Mouse (Mus musculus) heart, embryonic 13.5 days (tissue): ENCODE measurements around the gene Dusp2. TPM values are rescaled to one million over a fixed set of nuclear protein-coding genes. Genes with fewer than 3 reads are reported as not detected.

Source experiments
- ATAC-seq: fragments of 200-750 bp; cut with Nextera tagmentation; 2 replicates; pipeline ENCODE4 v1.8.0; 2017; ENCODE audit warnings: moderate TSS enrichment; ENCODE audit not compliant: insufficient number of reproducible peaks, low FRiP score, low TSS enrichment; ENCODE audit errors: extremely low read depth
- H3K27ac ChIP-seq: fragments of 300-500 bp; sonication (generic); replicated peaks from 2 replicates; pipeline ENCODE4 v1.5.1; 2015; ENCODE audit warnings: moderate library complexity, mild to moderate bottlenecking, inconsistent platforms
- H3K27me3 ChIP-seq: fragments of 300-500 bp; sonication (generic); replicated peaks from 2 replicates; pipeline ENCODE4 v1.6.1; 2015; ENCODE audit warnings: mild to moderate bottlenecking, inconsistent platforms
- H3K36me3 ChIP-seq: fragments of 300-500 bp; sonication (generic); 2 replicates; pipeline ENCODE4 v1.6.1; 2015; ENCODE audit warnings: mild to moderate bottlenecking, inconsistent platforms
- H3K4me1 ChIP-seq: fragments of 300-500 bp; sonication (generic); 2 replicates; pipeline ENCODE4 v1.6.1; 2015; ENCODE audit warnings: inconsistent platforms
- H3K4me2 ChIP-seq: fragments of 300-500 bp; sonication (generic); 2 replicates; pipeline ENCODE4 v1.6.1; 2015; ENCODE audit warnings: inconsistent platforms, mild to moderate bottlenecking, moderate library complexity
- H3K4me3 ChIP-seq: fragments of 300-500 bp; sonication (generic); 2 replicates; pipeline ENCODE4 v1.5.1; 2015; ENCODE audit warnings: moderate library complexity, mild to moderate bottlenecking, inconsistent platforms
- H3K9ac ChIP-seq: fragments of 300-500 bp; sonication (generic); 2 replicates; pipeline ENCODE4 v1.6.1; 2015; ENCODE audit warnings: inconsistent platforms, mild to moderate bottlenecking, moderate library complexity
- H3K9me3 ChIP-seq: fragments of 300-500 bp; sonication (generic); 2 replicates; pipeline ENCODE4 v1.6.1; 2016; ENCODE audit warnings: inconsistent platforms
- WGBS: fragments of 180-500 bp; shearing (Covaris S2); methylation state at CpG from one replicate; pipeline ENCODE4 v1.1.7; 2015; ENCODE audit warnings: mixed read lengths; 5-methylcytosine and 5-hydroxymethylcytosine counted together
- polyA plus RNA-seq: library from polyadenylated mRNA; unstranded; fragments of >200 nt; fragmentation: Nextera tagmentation; extraction: Ambion mirVana; gene quantifications from 2 replicates; pipeline ENCODE4 v1.2.1, GENCODE M21; 2015

Gene Dusp2
- polyA plus RNA-seq, 1 experiment from 2014 or later = 13.5 TPM

- no peak for ATAC-seq
- Histone ChIP-seq H3K27ac (peak overlapping the region; percentile 76; the same call in 1 of the 2 replicates), H3K27me3 (peaks cover 32% of the 10 kb centered on the region), H3K36me3 (no peaks in the 10 kb centered on the region), H3K9ac (peak overlapping the region; percentile 38), H3K4me2 (peak overlapping the region; percentile 93), H3K4me1 (peaks cover 54% of the 10 kb centered on the region), H3K9me3 (no peaks in the 10 kb centered on the region), H3K4me3 (peak overlapping the region; percentile 36)
- WGBS = 47% methylated on average over 5 of the region's 5 CpGs
Observed at GRCm38 (mm10) chr2:127369703-127370376, 33.9 kb downstream of the Dusp2 start.

DNA sequence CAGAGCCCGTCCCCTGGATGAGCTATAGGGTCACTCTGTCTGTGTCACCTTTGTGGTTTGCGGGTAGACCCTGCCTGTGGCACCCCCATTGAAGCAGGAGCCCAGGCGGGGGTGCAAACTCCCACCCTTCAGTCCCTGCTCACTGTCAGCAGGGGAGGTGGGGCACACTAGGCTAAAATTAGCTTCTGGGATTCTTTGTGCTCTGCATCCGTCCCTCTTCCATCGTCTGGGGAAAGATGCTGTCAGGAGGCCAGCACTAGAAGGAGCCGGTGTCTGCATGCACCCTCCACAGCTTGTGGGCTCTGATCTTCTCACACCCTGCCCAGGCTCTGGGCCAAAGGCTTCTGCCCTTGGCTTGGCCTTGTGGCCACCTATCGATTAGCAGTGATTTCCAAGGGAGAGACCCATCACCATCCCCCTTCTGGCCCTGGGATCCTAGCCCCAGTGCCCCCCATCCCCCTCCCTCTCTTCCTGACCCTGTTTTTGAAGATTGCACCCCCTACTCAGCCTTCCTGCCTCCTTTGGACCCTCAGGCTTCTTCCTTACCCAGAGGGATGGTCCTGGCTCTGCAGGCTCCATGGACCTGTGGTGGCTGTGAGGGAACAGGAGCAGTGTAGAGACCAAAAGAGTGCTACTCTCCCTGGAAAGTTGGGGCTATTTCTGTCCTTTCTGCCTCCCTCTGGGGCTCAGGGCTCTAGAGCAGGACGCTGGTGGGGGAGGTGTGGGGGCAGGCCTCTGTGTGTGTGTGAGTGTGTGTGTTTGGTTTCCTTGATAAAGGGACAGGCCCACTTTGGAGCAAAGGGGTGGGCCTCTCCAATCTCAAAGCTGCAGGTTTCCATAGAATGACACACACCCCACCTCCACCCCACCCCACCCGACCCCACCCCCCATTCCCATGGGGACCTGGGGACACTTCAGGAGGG, 34.9 kb downstream of the Dusp2 start:
- no peaks in the 10 kb centered on the region for H3K36me3 ChIP-seq
- H3K9ac ChIP-seq = peak overlapping the region; percentile 65
- peak overlapping the region; percentile 76 for H3K27ac ChIP-seq
- peaks cover 23% of the 10 kb centered on the region for H3K27me3 ChIP-seq
- H3K4me2 ChIP-seq = peak overlapping the region; percentile 93
- peaks cover 63% of the 10 kb centered on the region for H3K4me1 ChIP-seq
- ATAC-seq = peak; percentile 56; the same call in 1 of the 2 replicates
- WGBS = 11% methylated on average over 9 of the region's 9 CpGs
- H3K9me3 ChIP-seq = no peaks in the 10 kb centered on the region
- peak overlapping the region; percentile 36 for H3K4me3 ChIP-seq

DNA sequence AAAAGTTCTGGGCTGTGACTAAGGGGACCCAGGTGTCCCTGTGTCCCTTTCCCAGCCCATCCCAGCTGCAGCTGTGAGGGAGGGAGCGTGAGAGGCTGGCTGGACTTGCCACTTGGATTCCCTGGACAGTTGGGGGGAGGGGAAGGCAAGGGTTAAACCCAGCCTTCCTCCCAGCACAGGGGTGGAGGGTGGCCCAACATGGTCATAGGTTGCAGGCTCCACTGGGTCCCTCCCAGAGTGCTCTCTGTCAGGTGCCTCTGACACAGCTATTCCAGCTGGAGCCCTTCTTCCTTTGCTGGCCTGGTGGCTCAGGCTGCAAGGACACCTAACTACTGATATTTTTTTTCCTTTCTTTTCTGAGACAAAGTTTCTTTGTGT, 35.5 kb downstream of the Dusp2 start:
- peak overlapping the region; percentile 76 for H3K27ac ChIP-seq
- H3K36me3 ChIP-seq = no peaks in the 10 kb centered on the region
- H3K9ac ChIP-seq = peak overlapping the region; percentile 65
- WGBS = 57% methylated on average over 1 of the region's 1 CpGs
- peak; percentile 71; the same call in 1 of the 2 replicates for ATAC-seq
- peaks cover 16% of the 10 kb centered on the region for H3K27me3 ChIP-seq
- H3K4me2 ChIP-seq = peak overlapping the region; percentile 93
- H3K9me3 ChIP-seq = no peaks in the 10 kb centered on the region
- H3K4me3 ChIP-seq = no peak overlapping the region
- peaks cover 69% of the 10 kb centered on the region for H3K4me1 ChIP-seq

- Histone ChIP-seq H3K27me3 (peaks cover 10% of the 10 kb centered on the region), H3K4me1 (peaks cover 72% of the 10 kb centered on the region), H3K4me2 (peak overlapping the region; percentile 93), H3K4me3 (no peak overlapping the region), H3K9ac (0 out of 2 replicates have a peak overlapping the region, but pooled peaks have one; percentile 65), H3K36me3 (no peaks in the 10 kb centered on the region), H3K27ac (peak overlapping the region; percentile 76), H3K9me3 (no peaks in the 10 kb centered on the region)
- 70% methylated on average over 2 of the region's 2 CpGs for WGBS
- no peak for ATAC-seq
Observed at GRCm38 (mm10) chr2:127372082-127372481, 36.1 kb downstream of the Dusp2 start.

- Histone ChIP-seq H3K27me3 (0 out of 2 replicates have a peak, but pooled peaks cover under 1% of the 10 kb centered on the region), H3K9me3 (no peaks in the 10 kb centered on the region), H3K4me2 (peak overlapping the region; percentile 32; the same call in 1 of the 2 replicates), H3K36me3 (no peaks in the 10 kb centered on the region), H3K9ac (no peak overlapping the region), H3K4me3 (no peak overlapping the region), H3K4me1 (peaks cover 79% of the 10 kb centered on the region), H3K27ac (no peak overlapping the region)
- ATAC-seq = no peak
- WGBS = 68% methylated on average over 3 of the region's 3 CpGs
Observed at GRCm38 (mm10) chr2:127374131-127374530, 38.2 kb downstream of the Dusp2 start.

DNA sequence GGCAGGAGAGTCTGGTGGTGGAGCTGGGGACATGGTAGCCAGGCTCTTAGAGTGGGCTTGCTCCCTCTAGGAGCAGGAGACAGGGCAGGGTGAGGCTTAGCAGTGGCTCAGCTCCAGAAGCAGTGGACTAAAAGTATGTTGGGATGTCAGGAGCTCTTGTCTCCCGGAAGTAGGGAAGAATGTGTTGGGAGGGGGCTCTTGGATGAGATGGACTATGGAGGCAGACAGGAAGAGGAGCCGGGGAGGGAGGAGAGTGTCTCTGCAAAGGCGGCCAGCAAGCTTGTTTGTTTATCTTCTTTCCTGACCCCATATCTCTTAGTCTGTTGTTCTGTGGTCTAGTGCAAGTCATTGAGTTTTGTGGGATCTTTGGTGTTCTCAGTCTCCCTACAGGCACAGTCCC, 39.1 kb downstream of the Dusp2 start:
- H3K4me3 ChIP-seq = no peak overlapping the region
- H3K27me3 ChIP-seq = no peaks in the 10 kb centered on the region
- ATAC-seq = no peak
- H3K36me3 ChIP-seq = no peaks in the 10 kb centered on the region
- 0 out of 2 replicates have a peak overlapping the region, but pooled peaks have one; percentile 17 for H3K9ac ChIP-seq
- H3K9me3 ChIP-seq = no peaks in the 10 kb centered on the region
- peak overlapping the region; percentile 32 for H3K4me2 ChIP-seq
- 22% methylated on average over 3 of the region's 3 CpGs for WGBS
- 0 out of 2 replicates have a peak overlapping the region, but pooled peaks have one; percentile 28 for H3K27ac ChIP-seq
- H3K4me1 ChIP-seq = peaks cover 76% of the 10 kb centered on the region

GRCm38 (mm10) chr2:127375759-127376341, 39.9 kb downstream of the Dusp2 start:
- no peak for ATAC-seq
- H3K9ac ChIP-seq = no peak overlapping the region
- no peaks in the 10 kb centered on the region for H3K36me3 ChIP-seq
- no peaks in the 10 kb centered on the region for H3K9me3 ChIP-seq
- peak overlapping the region; percentile 32; the same call in 1 of the 2 replicates for H3K4me2 ChIP-seq
- 46% methylated on average over 7 of the region's 7 CpGs for WGBS
- peaks cover 68% of the 10 kb centered on the region for H3K4me1 ChIP-seq
- no peaks in the 10 kb centered on the region for H3K27me3 ChIP-seq
- no peak overlapping the region for H3K27ac ChIP-seq
- no peak overlapping the region for H3K4me3 ChIP-seq

GRCm38 (mm10) chr2:127376423-127377051, 40.6 kb downstream of the Dusp2 start:
- Histone ChIP-seq H3K27ac (no peak overlapping the region), H3K4me1 (peaks cover 61% of the 10 kb centered on the region), H3K9ac (no peak overlapping the region), H3K36me3 (no peaks in the 10 kb centered on the region), H3K9me3 (no peaks in the 10 kb centered on the region), H3K4me3 (no peak overlapping the region), H3K27me3 (no peaks in the 10 kb centered on the region), H3K4me2 (no peak overlapping the region)
- no peak for ATAC-seq
- WGBS = 76% methylated on average over 6 of the region's 6 CpGs

DNA sequence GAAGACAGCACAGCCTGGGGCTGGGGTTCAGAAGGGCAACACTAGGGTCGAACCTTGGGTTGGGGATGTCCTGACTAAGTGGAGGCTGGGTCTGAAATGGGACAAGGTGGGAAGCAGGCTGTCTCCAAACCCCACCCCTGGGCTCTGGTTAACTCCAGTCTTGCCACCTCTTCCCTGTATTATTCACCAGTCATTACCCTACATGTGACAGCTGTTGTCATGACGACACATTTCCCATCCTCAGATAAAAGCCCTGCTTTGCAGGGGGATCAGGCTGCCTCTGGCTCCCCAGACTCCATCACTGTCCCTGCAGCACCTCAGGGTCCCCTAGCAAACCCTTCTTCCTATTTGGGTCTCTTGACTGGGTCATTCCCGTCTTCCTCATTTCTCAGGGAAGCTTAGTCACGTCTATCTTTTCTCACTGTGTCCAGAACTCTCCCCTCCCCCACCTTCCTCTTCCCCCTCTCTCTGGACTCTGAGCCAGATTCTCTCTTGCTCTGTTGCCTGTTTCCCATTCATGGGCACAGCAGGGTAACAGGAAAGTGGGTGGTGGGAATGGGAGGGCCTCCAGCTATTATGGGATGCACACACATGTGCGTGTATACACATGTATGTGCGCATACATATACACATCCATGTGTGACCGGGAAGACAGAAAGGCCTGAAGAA, 42.1 kb downstream of the Dusp2 start:
- Histone ChIP-seq H3K27me3 (no peaks in the 10 kb centered on the region), H3K4me3 (no peak overlapping the region), H3K9ac (no peak overlapping the region), H3K36me3 (no peaks in the 10 kb centered on the region), H3K4me2 (no peak overlapping the region), H3K9me3 (no peaks in the 10 kb centered on the region), H3K4me1 (peaks cover 50% of the 10 kb centered on the region), H3K27ac (no peak overlapping the region)
- ATAC-seq = no peak
- 62% methylated on average over 7 of the region's 7 CpGs for WGBS

DNA sequence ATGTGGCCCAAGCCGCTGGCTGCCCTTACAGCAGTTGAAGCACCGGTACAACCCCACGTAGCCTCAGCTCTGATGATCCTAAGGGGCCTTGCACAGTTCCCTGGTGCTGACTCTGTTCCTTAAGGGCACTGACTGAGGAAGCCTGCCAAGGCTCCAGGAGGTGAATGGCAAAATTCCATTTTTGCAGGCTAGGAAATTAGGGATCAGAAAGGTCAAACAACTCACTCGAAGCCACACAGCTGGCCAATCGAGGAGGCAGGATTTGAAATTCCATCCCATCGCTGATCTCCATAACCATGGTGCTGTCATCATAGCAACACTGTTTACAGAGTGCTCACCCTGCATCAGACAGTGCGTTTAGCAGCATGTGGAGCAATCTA, 42.6 kb downstream of the Dusp2 start:
- 66% methylated on average over 7 of the region's 7 CpGs for WGBS

More for the DNA sequence above, 42.6 kb downstream of the Dusp2 start:
- no peak overlapping the region for H3K4me2 ChIP-seq
- no peaks in the 10 kb centered on the region for H3K9me3 ChIP-seq
- H3K27me3 ChIP-seq = 0 out of 2 replicates have a peak, but pooled peaks cover under 1% of the 10 kb centered on the region
- H3K9ac ChIP-seq = no peak overlapping the region
- peaks cover 50% of the 10 kb centered on the region for H3K4me1 ChIP-seq
- H3K4me3 ChIP-seq = no peak overlapping the region
- no peaks in the 10 kb centered on the region for H3K36me3 ChIP-seq
- ATAC-seq = no peak
- H3K27ac ChIP-seq = no peak overlapping the region
